Mouse (Mus musculus) forebrain, embryonic 11.5 days (tissue): ENCODE results near the gene Foxp1. TPM values are rescaled to one million over a fixed set of nuclear protein-coding genes. Genes with fewer than 3 reads are reported as not detected.
A peak's percentile ranks its signal among the peaks of the same experiment; 100 is the strongest.

Experiments
- ATAC-seq: fragments of 200-750 bp; cut with Nextera tagmentation; replicated peaks from 2 replicates; pipeline ENCODE4 v1.8.0; 2017; ENCODE audit warnings: moderate TSS enrichment; ENCODE audit not compliant: low FRiP score
- DNase-seq: peaks from one replicate; pipeline ENCODE4 v3.0.0-alpha.2; 2017; ENCODE audit warnings: low spot score
- H3K27ac ChIP-seq: fragments of 300-500 bp; sonication (generic); 2 replicates; pipeline ENCODE4 v1.5.1; 2014; ENCODE audit warnings: low read depth, low read length
- H3K27me3 ChIP-seq: fragments of 300-500 bp; sonication (generic); 2 replicates; pipeline ENCODE4 v1.6.1; 2014; ENCODE audit warnings: mild to moderate bottlenecking, low read length, mixed read lengths; ENCODE audit not compliant: control insufficient read depth, insufficient read depth
- H3K36me3 ChIP-seq: fragments of 300-500 bp; sonication (generic); 2 replicates; pipeline ENCODE4 v1.6.1; 2014; ENCODE audit warnings: mild to moderate bottlenecking, low read length, moderate library complexity, mixed read lengths; ENCODE audit not compliant: control insufficient read depth, insufficient read depth
- H3K4me1 ChIP-seq: fragments of 300-500 bp; sonication (generic); replicated peaks from 2 replicates; pipeline ENCODE4 v1.6.1; 2014; ENCODE audit warnings: low read length, mixed read lengths; ENCODE audit not compliant: control insufficient read depth, insufficient read depth
- H3K4me2 ChIP-seq: fragments of 300-500 bp; sonication (generic); 2 replicates; pipeline ENCODE4 v1.6.1; 2014; ENCODE audit warnings: low read depth, mild to moderate bottlenecking, low read length, moderate library complexity, mixed read lengths; ENCODE audit not compliant: severe bottlenecking
- H3K4me3 ChIP-seq: fragments of 300-500 bp; sonication (generic); 2 replicates; pipeline ENCODE4 v1.5.1; 2014; ENCODE audit warnings: low read depth, low read length
- H3K9ac ChIP-seq: fragments of 300-500 bp; sonication (generic); 2 replicates; pipeline ENCODE4 v1.6.1; 2014; ENCODE audit warnings: low read length
- H3K9me3 ChIP-seq: fragments of 300-500 bp; sonication (generic); 2 replicates; pipeline ENCODE4 v1.6.1; 2016; ENCODE audit warnings: low read length, mixed read lengths; ENCODE audit not compliant: control insufficient read depth
- WGBS: fragments of 180-500 bp; shearing (Covaris S2); extraction: QIAGEN DNeasy Blood & Tissue Kit; methylation state at CpG from one replicate; pipeline ENCODE4 v1.1.7; 2014; 5-methylcytosine and 5-hydroxymethylcytosine counted together
- polyA plus RNA-seq: library from polyadenylated mRNA; unstranded; fragments of >200 nt; fragmentation: Nextera tagmentation; extraction: Ambion mirVana; gene quantifications from 2 replicates; pipeline ENCODE4 v1.2.1, GENCODE M21; 2014

Gene Foxp1
- polyA plus RNA-seq, 1 experiment from 2014 or later: 91.5 TPM

- 95% methylated on average over 7 of the region's 7 CpGs for WGBS
- DNase-seq: no peak
Observed at GRCm38 (mm10) chr6:98980432-98980831, 542.1 kb downstream of the Foxp1 start.

GRCm38 (mm10) chr6:98980001-98980400, 542.5 kb downstream of the Foxp1 start:
- H3K9me3 ChIP-seq: no peaks in the 10 kb centered on the region
- no peak overlapping the region for H3K4me2 ChIP-seq
- no peaks in the 10 kb centered on the region for H3K4me1 ChIP-seq
- H3K27me3 ChIP-seq: no peaks in the 10 kb centered on the region
- H3K36me3 ChIP-seq: no peaks in the 10 kb centered on the region; the same call in 1 of the 2 replicates
- no peak overlapping the region for H3K27ac ChIP-seq
- H3K9ac ChIP-seq: no peak overlapping the region
- ATAC-seq: no peak
- DNase-seq: no peak
- no peak overlapping the region for H3K4me3 ChIP-seq
- 95% methylated on average over 7 of the region's 7 CpGs for WGBS

More at GRCm38 (mm10) chr6:98980432-98980831, 542.1 kb downstream of the Foxp1 start:
- Histone ChIP-seq H3K4me2 (no peak overlapping the region), H3K9ac (no peak overlapping the region), H3K27me3 (no peaks in the 10 kb centered on the region), H3K9me3 (no peaks in the 10 kb centered on the region), H3K4me1 (no peaks in the 10 kb centered on the region), H3K4me3 (no peak overlapping the region), H3K36me3 (no peaks in the 10 kb centered on the region; the same call in 1 of the 2 replicates), H3K27ac (no peak overlapping the region)
- no peak for ATAC-seq

DNA sequence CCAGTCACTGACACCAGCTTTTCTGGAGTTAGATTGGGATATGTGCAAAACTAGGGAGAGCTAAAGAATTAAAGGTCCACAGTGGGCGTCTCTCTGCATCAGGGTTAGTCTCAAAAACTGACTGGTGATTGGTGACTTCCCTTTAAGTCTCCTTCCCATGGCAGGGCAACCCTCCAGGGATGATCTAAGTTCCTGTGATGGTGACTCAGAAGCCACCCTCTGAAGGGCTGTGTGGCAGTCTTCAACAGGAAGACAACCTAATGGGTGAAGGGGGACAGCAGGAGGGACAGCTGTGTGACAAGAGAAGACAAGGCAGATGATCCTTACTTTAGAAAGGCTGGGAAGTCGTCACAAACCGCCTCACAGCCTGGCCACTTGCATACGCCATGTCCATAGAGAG, 544.7 kb downstream of the Foxp1 start:
- Histone ChIP-seq H3K9me3 (no peaks in the 10 kb centered on the region), H3K4me1 (no peaks in the 10 kb centered on the region), H3K4me3 (no peak overlapping the region), H3K27ac (no peak overlapping the region), H3K36me3 (no peaks in the 10 kb centered on the region; the same call in 1 of the 2 replicates), H3K9ac (no peak overlapping the region), H3K27me3 (no peaks in the 10 kb centered on the region), H3K4me2 (no peak overlapping the region)
- 94% methylated on average over 4 of the region's 4 CpGs for WGBS
- ATAC-seq: no peak
- peak; percentile 34 for DNase-seq

GRCm38 (mm10) chr6:98975918-98976317, 546.6 kb downstream of the Foxp1 start:
- DNase-seq: peak; percentile 39
- no peaks in the 10 kb centered on the region for H3K4me1 ChIP-seq
- no peaks in the 10 kb centered on the region for H3K27me3 ChIP-seq
- WGBS: 95% methylated on average over 6 of the region's 6 CpGs
- no peaks in the 10 kb centered on the region; the same call in 1 of the 2 replicates for H3K36me3 ChIP-seq
- H3K4me3 ChIP-seq: no peak overlapping the region
- H3K27ac ChIP-seq: no peak overlapping the region
- H3K4me2 ChIP-seq: no peak overlapping the region
- ATAC-seq: no peak
- no peaks in the 10 kb centered on the region for H3K9me3 ChIP-seq
- no peak overlapping the region for H3K9ac ChIP-seq

- H3K27me3 ChIP-seq: no peaks in the 10 kb centered on the region
- DNase-seq (no peak), ATAC-seq (no peak)
- no peaks in the 10 kb centered on the region for H3K9me3 ChIP-seq
- no peaks in the 10 kb centered on the region; the same call in 1 of the 2 replicates for H3K36me3 ChIP-seq
- 77% methylated on average over 5 of the region's 5 CpGs for WGBS
- H3K9ac ChIP-seq: no peak overlapping the region
- no peak overlapping the region for H3K4me3 ChIP-seq
- H3K4me2 ChIP-seq: no peak overlapping the region
- H3K27ac ChIP-seq: no peak overlapping the region
- H3K4me1 ChIP-seq: no peaks in the 10 kb centered on the region; the same call in 1 of the 2 replicates
Observed at GRCm38 (mm10) chr6:98973433-98973832, 549.1 kb downstream of the Foxp1 start.

DNA sequence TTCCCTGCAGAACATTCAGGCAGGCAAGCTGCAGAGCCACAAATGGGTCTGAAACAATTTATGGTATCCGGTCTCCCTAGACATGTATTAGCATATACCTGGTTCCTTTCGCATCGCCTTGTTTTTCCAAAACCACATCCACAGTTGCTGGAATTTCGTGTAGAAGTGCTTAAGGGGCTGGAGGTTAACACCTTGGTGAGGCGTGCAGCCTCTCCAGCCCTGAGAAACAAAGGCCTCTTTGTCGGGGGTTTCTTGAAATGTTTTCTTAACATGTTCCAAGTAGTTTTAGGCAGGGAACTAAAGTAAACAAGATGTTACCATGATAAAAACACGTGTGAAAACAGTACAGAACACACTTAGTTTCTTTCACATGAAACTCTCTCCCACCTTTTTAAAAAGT, 550.1 kb downstream of the Foxp1 start:
- peak; percentile 34 for DNase-seq
- Histone ChIP-seq H3K27me3 (no peaks in the 10 kb centered on the region), H3K27ac (no peak overlapping the region), H3K4me3 (no peak overlapping the region), H3K9me3 (no peaks in the 10 kb centered on the region), H3K9ac (no peak overlapping the region), H3K4me2 (no peak overlapping the region), H3K36me3 (no peaks in the 10 kb centered on the region; the same call in 1 of the 2 replicates), H3K4me1 (no peaks in the 10 kb centered on the region; the same call in 1 of the 2 replicates)
- ATAC-seq: no peak
- WGBS: 56% methylated on average over 7 of the region's 7 CpGs

DNA sequence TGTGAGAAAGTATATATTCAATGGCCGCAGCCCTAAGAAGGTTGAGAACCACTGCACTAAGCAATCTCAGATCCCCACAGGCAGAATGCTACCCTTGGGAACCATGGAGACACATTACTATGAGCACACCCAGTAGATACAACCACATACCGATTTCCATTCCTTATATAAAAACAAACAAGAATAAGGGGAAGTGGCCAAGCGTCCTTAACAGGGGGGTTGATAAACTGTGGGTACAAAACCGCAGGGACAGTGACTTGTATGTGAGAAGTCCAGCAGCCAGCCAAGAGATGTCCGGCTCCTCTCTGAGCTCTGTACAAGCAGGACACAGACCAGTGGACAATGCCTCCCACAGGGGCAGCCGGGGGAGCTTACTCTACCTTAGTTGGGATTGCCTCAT, 563.2 kb downstream of the Foxp1 start:
- no peak for ATAC-seq
- H3K4me1 ChIP-seq: no peaks in the 10 kb centered on the region
- WGBS: 88% methylated on average over 6 of the region's 6 CpGs
- DNase-seq: no peak
- H3K27ac ChIP-seq: no peak overlapping the region
- no peak overlapping the region for H3K4me2 ChIP-seq
- no peak overlapping the region for H3K4me3 ChIP-seq
- no peak overlapping the region for H3K9ac ChIP-seq
- no peaks in the 10 kb centered on the region for H3K9me3 ChIP-seq
- H3K36me3 ChIP-seq: no peaks in the 10 kb centered on the region
- H3K27me3 ChIP-seq: no peaks in the 10 kb centered on the region

- Histone ChIP-seq H3K9ac (no peak overlapping the region), H3K36me3 (no peaks in the 10 kb centered on the region), H3K4me3 (no peak overlapping the region), H3K27ac (no peak overlapping the region), H3K9me3 (no peaks in the 10 kb centered on the region), H3K4me2 (no peak overlapping the region), H3K4me1 (0 out of 2 replicates have a peak, but pooled peaks cover 2% of the 10 kb centered on the region), H3K27me3 (no peaks in the 10 kb centered on the region; the same call in 1 of the 2 replicates)
- ATAC-seq (no peak), DNase-seq (no peak)
- WGBS: 86% methylated on average over 9 of the region's 9 CpGs
Observed at GRCm38 (mm10) chr6:98956522-98957169, 565.9 kb downstream of the Foxp1 start.

- 91% methylated on average over 6 of the region's 6 CpGs for WGBS
- H3K9ac ChIP-seq: no peak overlapping the region
- no peaks in the 10 kb centered on the region for H3K9me3 ChIP-seq
- H3K4me1 ChIP-seq: peaks cover 2% of the 10 kb centered on the region; the same call in 1 of the 2 replicates
- H3K27ac ChIP-seq: no peak overlapping the region
- no peak for ATAC-seq
- no peaks in the 10 kb centered on the region for H3K36me3 ChIP-seq
- H3K4me2 ChIP-seq: no peak overlapping the region
- DNase-seq: no peak
- H3K27me3 ChIP-seq: peaks cover 2% of the 10 kb centered on the region; the same call in 1 of the 2 replicates
- H3K4me3 ChIP-seq: no peak overlapping the region
Observed at GRCm38 (mm10) chr6:98955706-98956105, 566.8 kb downstream of the Foxp1 start.
